Mouse (Mus musculus) liver, postnatal 0 days (tissue): Measurements from ENCODE around the gene Wipf1.

ENCODE experiments used
- CTCF ChIP-seq: sonication (generic); IDR thresholded peaks from 2 replicates; pipeline ENCODE4 v1.5.1; 2016; ENCODE audit warnings: antibody characterized with exemption, low read depth
- EP300 ChIP-seq: IDR thresholded peaks from 2 replicates; pipeline ENCODE4 v1.6.1; 2016; ENCODE audit warnings: antibody characterized with exemption, low read depth, mild to moderate bottlenecking

DNA sequence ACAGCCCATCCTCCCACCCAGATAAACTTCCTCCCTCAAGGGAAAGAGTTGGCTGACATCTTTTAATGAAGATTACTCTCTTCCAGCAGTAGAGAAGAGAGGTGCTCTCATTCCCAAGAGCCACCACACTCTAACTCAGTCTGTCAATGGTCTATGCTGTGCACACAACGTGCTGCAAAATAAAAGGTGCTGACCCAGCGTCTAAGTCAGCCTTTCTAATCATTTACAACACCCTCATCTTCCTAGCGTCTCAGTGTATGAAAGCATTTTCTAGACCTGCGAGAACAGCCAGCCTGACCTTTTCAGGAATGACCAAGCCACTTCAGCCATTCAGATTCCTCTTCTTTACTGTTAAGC is 33.2 kb downstream of the Wipf1 start:
- no peak for TF ChIP-seq CTCF
- TF ChIP-seq EP300 = no peak
